Mouse (Mus musculus) lung, postnatal 0 days (tissue): ENCODE data around the gene Ralgapa2.

ENCODE experiments used
- CTCF ChIP-seq: IDR thresholded peaks from 2 replicates; pipeline ENCODE4 v1.5.1; 2016; ENCODE audit warnings: antibody characterized with exemption, mild to moderate bottlenecking
- EP300 ChIP-seq: IDR thresholded peaks from 2 replicates; pipeline ENCODE4 v1.6.1; 2016; ENCODE audit warnings: antibody characterized with exemption, mild to moderate bottlenecking, control low read depth

GRCm38 (mm10) chr2:146468898-146469297 lies 43.2 kb downstream of the Ralgapa2 start:
- TF ChIP-seq CTCF, result no peak
- TF ChIP-seq EP300, result no peak
